Mouse (Mus musculus): ENCODE data around the gene Pramel1.

Gene Pramel1

DNA sequence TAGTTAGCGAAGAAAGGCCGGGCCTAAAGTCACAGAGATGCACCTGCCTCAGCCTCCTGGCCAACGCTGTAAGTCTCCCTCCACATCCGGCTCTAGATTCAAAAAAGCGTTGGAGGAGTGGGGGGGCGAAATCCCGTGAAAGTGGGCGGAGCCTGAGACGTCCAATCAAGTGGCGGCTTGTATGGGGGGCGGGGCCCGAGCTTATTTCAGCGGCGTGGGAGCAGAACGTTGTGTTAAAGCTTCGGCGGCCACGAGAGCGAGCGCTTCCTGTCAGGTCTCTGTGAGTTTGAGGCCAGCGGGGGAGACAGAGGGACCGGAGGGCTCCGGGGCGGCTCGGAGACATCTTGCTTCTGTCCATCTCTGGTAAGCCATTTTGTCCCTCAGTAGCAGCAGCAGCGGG lies at the start of gene Pramel1:
Gene Pramel1, plus strand, starts transcription at position 248 of the 400 bp plus-strand sequence.
- 83% methylated on average over 26 of the region's 26 CpGs for WGBS

DNA sequence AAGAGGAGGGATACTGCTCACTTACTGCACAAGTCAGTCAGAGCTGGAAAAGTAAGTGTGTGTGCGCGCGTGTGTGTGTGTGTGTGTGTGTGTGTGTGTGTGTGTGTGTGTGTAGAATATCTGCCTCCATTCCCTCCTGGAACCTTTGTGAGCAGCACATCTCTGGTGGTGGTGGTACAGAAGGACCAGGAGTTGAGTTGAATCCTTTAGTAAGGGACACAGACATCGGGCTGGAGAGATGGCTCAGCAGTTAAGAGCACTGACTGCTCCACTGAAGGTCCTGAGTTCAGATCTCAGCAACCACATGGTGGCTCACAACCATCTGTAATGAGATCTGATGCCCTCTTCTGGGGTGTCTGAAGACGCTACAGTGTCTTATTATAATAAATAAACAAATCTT lies 48.7 kb upstream of the Pramel1 start:
- WGBS: 88% methylated on average over 5 of the region's 5 CpGs

GRCm38 (mm10) chr4:143348678-143349077 lies 45.5 kb upstream of the Pramel1 start:
- WGBS: 31% methylated on average over 5 of the region's 5 CpGs

DNA sequence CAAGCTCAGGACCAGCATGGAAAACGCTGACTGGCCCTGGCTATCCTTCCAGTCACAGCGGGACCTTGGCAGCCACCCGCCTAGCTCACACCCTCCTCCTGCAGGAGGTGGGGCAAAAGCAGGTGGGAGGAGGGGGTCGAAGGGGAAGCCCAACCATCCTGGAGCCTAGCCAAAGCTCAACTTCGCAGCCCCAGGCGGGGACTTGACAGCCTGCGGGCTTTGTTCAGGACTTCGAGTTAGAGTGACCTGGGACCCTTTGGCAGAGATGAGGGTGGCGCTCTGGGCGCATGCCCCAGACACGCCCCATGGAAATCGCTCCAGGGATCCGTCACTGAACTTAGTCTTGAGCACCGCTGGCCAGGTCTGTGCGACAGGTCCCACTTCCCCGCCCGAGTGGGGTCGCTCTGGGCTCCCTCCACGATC lies 44.7 kb upstream of the Pramel1 start, which contains the start of gene Lrrc38:
Gene Lrrc38, plus strand, starts transcription at position 274 of the 423 bp plus-strand sequence.
- WGBS: 8% methylated on average over 19 of the region's 19 CpGs

DNA sequence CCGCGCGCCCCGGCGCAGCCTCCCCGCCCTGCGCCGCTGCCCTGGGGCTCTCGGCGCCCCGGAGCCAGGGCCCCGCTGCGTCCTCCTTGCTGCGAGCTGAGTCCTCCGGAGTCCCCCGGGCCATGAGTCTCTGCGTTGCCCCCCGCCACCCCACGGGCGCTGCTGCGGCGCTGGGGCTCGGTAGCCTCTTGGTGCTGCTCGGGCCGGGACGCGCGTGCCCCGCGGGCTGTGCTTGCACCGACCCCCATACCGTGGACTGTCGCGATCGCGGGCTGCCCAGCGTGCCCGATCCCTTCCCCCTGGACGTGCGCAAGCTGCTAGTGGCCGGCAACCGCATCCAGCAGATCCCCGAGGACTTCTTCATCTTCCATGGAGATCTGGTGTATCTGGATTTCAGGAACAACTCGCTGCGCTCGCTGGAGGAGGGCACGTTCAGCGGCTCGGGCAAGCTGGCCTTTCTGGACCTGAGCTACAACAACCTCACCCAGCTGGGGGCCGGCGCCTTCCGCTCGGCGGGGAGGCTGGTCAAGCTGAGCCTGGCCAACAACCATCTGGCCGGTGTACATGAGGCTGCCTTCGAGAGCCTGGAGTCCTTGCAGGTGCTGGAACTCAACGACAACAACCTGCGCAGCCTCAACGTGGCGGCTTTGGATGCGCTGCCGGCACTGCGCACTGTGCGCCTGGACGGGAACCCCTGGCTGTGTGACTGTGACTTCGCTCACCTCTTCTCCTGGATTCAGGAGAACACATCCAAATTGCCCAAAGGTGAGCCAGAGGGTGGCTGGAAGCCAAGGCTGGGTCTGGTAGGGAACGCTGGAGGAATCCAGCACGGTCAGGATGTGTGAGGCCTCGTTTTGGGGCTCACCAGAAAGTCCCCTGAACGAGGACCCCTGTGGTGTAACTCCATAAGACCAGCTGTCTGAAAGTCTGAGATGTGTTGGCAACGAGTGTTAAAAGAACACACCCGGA lies 43.9 kb upstream of the Pramel1 start:
- WGBS: 5% methylated on average over 72 of the region's 72 CpGs

GRCm38 (mm10) chr4:143352301-143352700 lies 41.9 kb upstream of the Pramel1 start:
- 88% methylated on average over 4 of the region's 4 CpGs for WGBS

- 78% methylated on average over 10 of the region's 10 CpGs for WGBS
Observed at GRCm38 (mm10) chr4:143361520-143361919, 32.7 kb upstream of the Pramel1 start.

GRCm38 (mm10) chr4:143366415-143367041 lies 27.7 kb upstream of the Pramel1 start:
- WGBS: 48% methylated on average over 15 of the region's 15 CpGs

GRCm38 (mm10) chr4:143379480-143379879 lies 14.7 kb upstream of the Pramel1 start:
- WGBS: 56% methylated on average over 7 of the region's 7 CpGs

DNA sequence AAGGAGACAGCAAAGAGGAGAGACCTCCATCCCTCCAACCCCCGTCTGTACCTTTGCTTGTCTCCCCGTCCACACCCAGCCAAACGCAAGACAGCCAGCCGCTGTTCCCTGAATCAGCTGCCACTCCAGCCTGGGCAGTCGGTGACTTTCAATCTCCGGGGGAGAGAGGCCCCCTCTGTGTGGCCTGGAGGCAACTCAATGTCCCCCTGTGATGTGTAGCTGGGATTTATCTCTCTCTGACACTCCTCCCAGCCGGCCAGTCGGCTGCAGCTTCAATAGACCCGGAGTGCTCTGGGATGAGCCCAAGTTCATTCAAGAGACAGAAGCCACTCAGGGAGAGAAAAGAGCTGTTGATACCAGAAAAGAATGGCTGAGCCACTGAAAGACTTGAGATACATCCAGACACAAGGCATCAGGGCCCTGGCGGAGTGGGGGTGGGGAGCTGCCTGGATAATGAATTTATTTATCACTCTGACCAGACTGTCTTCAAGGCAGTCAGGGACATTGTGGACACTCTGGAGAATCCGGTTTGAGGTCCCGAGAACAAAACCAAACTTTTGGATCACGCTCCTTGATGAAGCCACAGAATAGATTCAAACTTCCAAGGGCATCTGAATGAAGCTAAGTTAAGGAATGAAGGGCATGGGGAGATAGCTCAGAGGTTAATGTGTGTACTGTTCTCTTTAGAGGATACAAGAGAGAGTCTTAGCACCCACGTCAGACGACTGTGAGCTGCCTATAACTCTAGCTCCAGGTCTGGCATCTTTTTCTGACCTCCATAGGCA lies 14.1 kb upstream of the Pramel1 start:
- 35% methylated on average over 15 of the region's 15 CpGs for WGBS

DNA sequence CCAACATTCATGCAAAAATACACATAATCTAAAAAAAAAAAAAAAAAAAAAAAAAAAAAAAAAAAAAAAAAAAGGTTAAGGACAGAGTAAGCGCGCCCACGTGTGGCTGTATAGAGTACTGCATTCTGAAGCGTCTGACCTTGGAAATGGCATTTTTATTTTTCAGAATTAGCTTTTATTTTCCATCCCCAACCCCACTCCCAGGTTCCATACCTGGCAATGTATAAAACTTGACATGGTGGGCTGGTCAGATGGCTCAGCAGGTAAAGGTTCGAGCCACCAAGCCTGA lies 13.6 kb upstream of the Pramel1 start:
- 2% methylated on average over 5 of the region's 5 CpGs for WGBS

GRCm38 (mm10) chr4:143382163-143382562 lies 12.1 kb upstream of the Pramel1 start:
- WGBS: 54% methylated on average over 3 of the region's 3 CpGs

GRCm38 (mm10) chr4:143383646-143384045 lies 10.6 kb upstream of the Pramel1 start:
- 54% methylated on average over 4 of the region's 4 CpGs for WGBS

DNA sequence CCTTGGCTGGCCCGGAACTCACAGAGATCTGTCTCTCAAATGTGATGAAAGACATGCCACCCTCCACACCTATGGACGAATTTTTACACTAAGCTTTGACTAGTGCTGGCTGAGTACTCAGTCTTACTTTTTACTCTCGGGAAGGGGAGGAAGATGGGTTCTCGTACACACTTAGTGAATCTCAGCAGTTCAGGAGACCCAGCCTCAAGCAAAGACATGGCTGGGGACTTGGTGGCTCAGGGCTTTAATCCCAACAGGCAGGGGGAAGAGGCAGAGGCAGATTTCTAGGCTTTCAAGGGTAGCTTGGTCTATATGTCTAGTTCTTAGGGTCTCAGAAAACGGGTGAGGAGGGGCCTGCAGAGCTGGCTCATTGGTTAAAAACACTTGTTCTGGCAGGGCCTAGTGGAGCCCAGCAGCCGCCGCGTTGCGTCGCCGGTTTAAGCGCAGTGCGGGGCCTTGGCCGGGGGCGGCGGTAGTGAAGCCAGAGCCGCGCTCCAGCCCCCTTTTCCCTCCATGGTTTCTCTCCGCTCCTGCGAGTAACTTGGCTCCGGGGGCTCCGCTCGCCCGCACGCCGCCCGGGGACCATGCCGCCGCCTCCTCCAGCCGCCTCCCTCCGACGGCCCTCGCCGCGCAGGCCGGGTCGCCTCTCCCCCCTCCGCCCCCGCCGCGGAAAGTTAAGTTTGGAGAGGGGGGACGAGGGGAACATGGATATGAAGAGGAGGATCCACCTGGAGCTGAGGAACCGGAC lies 5.1 kb upstream of the Pramel1 start:
- WGBS: 9% methylated on average over 39 of the region's 43 CpGs

DNA sequence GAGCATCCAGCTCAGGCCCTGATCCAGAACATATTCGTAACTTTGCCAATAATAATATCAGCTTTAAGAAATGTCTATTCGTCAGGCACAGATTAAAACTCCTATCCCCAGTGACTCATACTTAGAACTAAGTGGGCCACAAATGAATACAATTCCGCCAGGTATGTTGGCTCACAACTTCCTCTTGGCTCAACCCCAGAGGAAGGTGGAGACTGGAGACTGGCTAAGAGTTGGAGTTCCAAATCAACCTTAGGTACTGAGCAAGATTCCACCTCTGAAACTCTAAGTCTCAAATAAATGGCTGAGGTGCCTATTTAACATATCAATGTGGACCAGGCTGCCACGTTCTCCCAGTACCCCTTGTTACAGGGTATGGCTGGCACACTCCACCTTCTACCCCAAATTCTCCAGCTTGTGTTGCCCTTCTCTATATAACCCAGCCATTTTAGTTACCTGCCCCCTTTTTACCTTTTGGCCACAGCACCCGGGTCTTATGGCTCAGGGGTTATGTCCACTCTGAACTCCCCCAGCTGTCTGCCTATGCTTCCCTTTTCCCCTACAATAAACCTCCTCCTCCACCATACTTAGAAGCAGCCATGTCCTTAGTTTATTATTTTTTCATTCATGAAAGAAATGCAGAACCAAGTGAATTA lies 17.5 kb downstream of the Pramel1 start:
- 60% methylated on average over 5 of the region's 5 CpGs for WGBS

GRCm38 (mm10) chr4:143412219-143413092 lies 18.2 kb downstream of the Pramel1 start, which contains the start of gene Pramef8:
Pramef8 (plus strand) TSS chr4:143412426.
- under 1% methylated on average over 50 of the region's 50 CpGs for WGBS

- WGBS: 95% methylated on average over 1 of the region's 1 CpGs
Observed at GRCm38 (mm10) chr4:143413621-143414020, 19.4 kb downstream of the Pramel1 start.

- 98% methylated on average over 3 of the region's 3 CpGs for WGBS
Observed at GRCm38 (mm10) chr4:143414121-143414520, 19.9 kb downstream of the Pramel1 start.

DNA sequence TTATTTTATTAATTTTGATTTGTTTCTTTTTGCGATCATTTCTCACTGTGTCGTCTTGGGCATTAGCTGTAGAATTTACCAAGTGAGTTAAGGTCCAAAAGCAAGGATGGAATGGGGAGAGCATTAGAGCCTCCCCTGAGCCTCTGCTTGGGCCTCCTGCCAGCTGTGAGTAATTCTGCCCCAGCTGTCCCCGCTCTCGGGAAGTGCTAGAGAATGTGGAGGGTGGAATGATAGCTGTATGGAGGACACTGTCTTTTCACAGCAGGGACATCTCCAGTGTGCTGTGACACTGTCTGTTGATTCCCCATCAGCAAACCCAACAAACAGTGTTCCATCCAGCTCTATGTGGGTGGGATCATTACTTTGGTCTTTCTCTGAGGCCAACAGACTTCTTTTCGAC lies 32.5 kb downstream of the Pramel1 start:
- 64% methylated on average over 5 of the region's 5 CpGs for WGBS

Data from cerebral cortex, adult 2 months (tissue).